Mouse (Mus musculus): ENCODE results near the gene Lin52. TPM values are rescaled to one million over a fixed set of nuclear protein-coding genes. Genes with fewer than 3 reads are reported as not detected.

Gene Lin52
- polyA plus RNA-seq, 1 experiment: 4.5 TPM

- no peak for DNase-seq (ENCODE audit: low read depth in 1 of 2, low spot score in 2 of 2)
- H3K4me3 ChIP-seq (ENCODE audit: extremely low read depth, insufficient read depth, insufficient read length): no peak overlapping the region
- no peaks in the 10 kb centered on the region for H3K27me3 ChIP-seq (ENCODE audit: control insufficient read depth, insufficient read depth, low read length)
- TF ChIP-seq CTCF (IDR thresholded peaks at IDR 0.05; ENCODE audit: extremely low read depth, insufficient read depth, insufficient read length, insufficient replicate concordance) (no peak), POLR2A (IDR thresholded peaks at IDR 0.05; ENCODE audit: low read depth, low read length) (no peak)
- WGBS: 70% methylated on average over 8 of the region's 8 CpGs
- no peak overlapping the region for H3K27ac ChIP-seq (ENCODE audit: insufficient read depth, low read length)
- no peaks in the 10 kb centered on the region for H3K36me3 ChIP-seq (ENCODE audit: control insufficient read depth, insufficient read depth, low read length)
- H3K4me1 ChIP-seq (ENCODE audit: control insufficient read depth, insufficient read depth, insufficient read length): no peaks in the 10 kb centered on the region
These were observed 104.0 kb downstream of the Lin52 start for GRCm38 (mm10) chr12:84555218-84555617.

- H3K4me3 ChIP-seq (ENCODE audit: extremely low read depth, insufficient read depth, insufficient read length): no peak overlapping the region
- DNase-seq (ENCODE audit: low read depth in 1 of 2, low spot score in 2 of 2): no peak
- H3K27ac ChIP-seq (ENCODE audit: insufficient read depth, low read length): no peak overlapping the region
- TF ChIP-seq POLR2A (IDR thresholded peaks at IDR 0.05; ENCODE audit: low read depth, low read length) (no peak), CTCF (IDR thresholded peaks at IDR 0.05; ENCODE audit: extremely low read depth, insufficient read depth, insufficient read length, insufficient replicate concordance) (no peak)
- no peaks in the 10 kb centered on the region for H3K27me3 ChIP-seq (ENCODE audit: control insufficient read depth, insufficient read depth, low read length)
- H3K4me1 ChIP-seq (ENCODE audit: control insufficient read depth, insufficient read depth, insufficient read length): no peaks in the 10 kb centered on the region
- WGBS: 55% methylated on average over 4 of the region's 4 CpGs
- H3K36me3 ChIP-seq (ENCODE audit: control insufficient read depth, insufficient read depth, low read length): no peaks in the 10 kb centered on the region
These were observed 111.3 kb downstream of the Lin52 start for GRCm38 (mm10) chr12:84562558-84562957.

- H3K27me3 ChIP-seq (ENCODE audit: control insufficient read depth, insufficient read depth, low read length): peaks cover 31% of the 10 kb centered on the region
- H3K4me1 ChIP-seq (ENCODE audit: control insufficient read depth, insufficient read depth, insufficient read length): no peaks in the 10 kb centered on the region
- 70% methylated on average over 6 of the region's 6 CpGs for WGBS
- H3K36me3 ChIP-seq (ENCODE audit: control insufficient read depth, insufficient read depth, low read length): no peaks in the 10 kb centered on the region
- no peak overlapping the region for H3K4me3 ChIP-seq (ENCODE audit: extremely low read depth, insufficient read depth, insufficient read length)
- TF ChIP-seq POLR2A (IDR thresholded peaks at IDR 0.05; ENCODE audit: low read depth, low read length) (no peak), CTCF (IDR thresholded peaks at IDR 0.05; ENCODE audit: extremely low read depth, insufficient read depth, insufficient read length, insufficient replicate concordance) (no peak)
- no peak overlapping the region for H3K27ac ChIP-seq (ENCODE audit: insufficient read depth, low read length)
- DNase-seq (ENCODE audit: low read depth in 1 of 2, low spot score in 2 of 2): no peak
These were observed 116.4 kb downstream of the Lin52 start for GRCm38 (mm10) chr12:84567576-84567975.

GRCm38 (mm10) chr12:84569336-84569970 lies 118.2 kb downstream of the Lin52 start, which contains the start of gene Vsx2:
Gene Vsx2 (plus strand): TSS chr12:84569762.
- no peak for DNase-seq (ENCODE audit: low read depth in 1 of 2, low spot score in 2 of 2)
- TF ChIP-seq CTCF (IDR thresholded peaks at IDR 0.05; ENCODE audit: extremely low read depth, insufficient read depth, insufficient read length, insufficient replicate concordance) (no peak), POLR2A (IDR thresholded peaks at IDR 0.05; ENCODE audit: low read depth, low read length) (no peak)
- Histone ChIP-seq H3K27me3 (ENCODE audit: control insufficient read depth, insufficient read depth, low read length) (peaks cover 39% of the 10 kb centered on the region), H3K36me3 (ENCODE audit: control insufficient read depth, insufficient read depth, low read length) (no peaks in the 10 kb centered on the region), H3K4me3 (ENCODE audit: extremely low read depth, insufficient read depth, insufficient read length) (no peak within 1 kb of the TSS), H3K4me1 (ENCODE audit: control insufficient read depth, insufficient read depth, insufficient read length) (no peaks in the 10 kb centered on the region), H3K27ac (ENCODE audit: insufficient read depth, low read length) (no peak within 1 kb of the TSS)
- WGBS: 19% methylated on average over 24 of the region's 25 CpGs

GRCm38 (mm10) chr12:84569976-84570693 lies 118.9 kb downstream of the Lin52 start:
- H3K27me3 ChIP-seq (ENCODE audit: control insufficient read depth, insufficient read depth, low read length): peaks cover 39% of the 10 kb centered on the region
- 9% methylated on average over 35 of the region's 40 CpGs for whole genome bisulfite sequencing

GRCm38 (mm10) chr12:84570694-84571415 lies 119.6 kb downstream of the Lin52 start:
- Histone ChIP-seq H3K27ac (ENCODE audit: insufficient read depth, low read length) (no peak overlapping the region), H3K27me3 (ENCODE audit: control insufficient read depth, insufficient read depth, low read length) (peaks cover 39% of the 10 kb centered on the region), H3K36me3 (ENCODE audit: control insufficient read depth, insufficient read depth, low read length) (no peaks in the 10 kb centered on the region), H3K4me1 (ENCODE audit: control insufficient read depth, insufficient read depth, insufficient read length) (no peaks in the 10 kb centered on the region), H3K4me3 (ENCODE audit: extremely low read depth, insufficient read depth, insufficient read length) (no peak overlapping the region)
- DNase-seq (ENCODE audit: low read depth in 1 of 2, low spot score in 2 of 2): no peak
- 7% methylated on average over 34 of the region's 34 CpGs for WGBS
- TF ChIP-seq POLR2A (IDR thresholded peaks at IDR 0.05; ENCODE audit: low read depth, low read length) (no peak), CTCF (IDR thresholded peaks at IDR 0.05; ENCODE audit: extremely low read depth, insufficient read depth, insufficient read length, insufficient replicate concordance) (no peak)

More at GRCm38 (mm10) chr12:84569976-84570693, 118.9 kb downstream of the Lin52 start:
- Histone ChIP-seq H3K36me3 (ENCODE audit: control insufficient read depth, insufficient read depth, low read length) (no peaks in the 10 kb centered on the region), H3K4me1 (ENCODE audit: control insufficient read depth, insufficient read depth, insufficient read length) (no peaks in the 10 kb centered on the region), H3K27ac (ENCODE audit: insufficient read depth, low read length) (no peak overlapping the region), H3K4me3 (ENCODE audit: extremely low read depth, insufficient read depth, insufficient read length) (no peak overlapping the region)
- TF ChIP-seq POLR2A (IDR thresholded peaks at IDR 0.05; ENCODE audit: low read depth, low read length) (no peak), CTCF (IDR thresholded peaks at IDR 0.05; ENCODE audit: extremely low read depth, insufficient read depth, insufficient read length, insufficient replicate concordance) (no peak)
- DNase-seq (ENCODE audit: low read depth in 1 of 2, low spot score in 2 of 2): no peak

Measured in spleen, adult 2 months (tissue).